10 mouse cellular contexts compared by ENCODE assay signal in the genomic region with DNA sequence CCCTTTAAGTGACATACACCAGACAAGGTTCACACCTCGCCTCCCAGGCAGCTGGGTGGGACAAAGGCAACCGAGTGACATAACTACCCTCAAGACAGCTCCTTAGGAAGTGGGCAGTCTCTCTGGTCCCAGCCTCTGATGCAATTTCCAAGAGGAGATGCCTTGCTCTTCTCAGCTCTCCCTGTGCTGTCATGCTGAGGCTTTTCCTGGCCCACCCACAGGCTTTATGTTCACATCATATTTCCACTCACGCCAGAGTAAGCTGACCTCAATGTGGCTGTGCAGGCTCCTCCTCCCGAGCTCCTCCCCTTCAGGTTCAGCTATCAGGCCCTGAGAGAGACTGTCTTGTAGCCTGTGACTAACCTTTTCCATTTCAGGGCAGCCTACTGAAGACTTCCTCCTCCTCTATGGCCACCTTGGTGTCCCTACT. TPM values are rescaled to one million over a fixed set of nuclear protein-coding genes. Genes with fewer than 3 reads are reported as not detected.
DNase-seq lines count a peak whose midpoint lies in the region; ATAC-seq lines count a peak whose summit lies in the region.
"Had no signal": no experiment of that assay in that cellular context is flagged by ENCODE, and none has a peak within 500 bp of the region (broad histone marks: within the 10 kb centered on the region; RNA-seq: fewer than 3 reads in every experiment).

No protein-coding gene starts in this region.

- intact Hi-C loops in heart, postnatal 14 days (cut with DNase I) = no loop called here

- peaks cover 22% of the 10 kb centered on the region for H3K36me3 ChIP-seq in heart, embryonic 15.5 days
- peaks cover 31% of the 10 kb centered on the region for H3K36me3 ChIP-seq in midbrain, embryonic 13.5 days
- H3K36me3 ChIP-seq in midbrain, embryonic 15.5 days (replicated peaks) = peaks cover 9% of the 10 kb centered on the region

- H3K4me1 ChIP-seq in heart, embryonic 15.5 days (replicated peaks) = peaks cover 73% of the 10 kb centered on the region
- H3K4me1 ChIP-seq in midbrain, embryonic 13.5 days (replicated peaks) = peaks cover 49% of the 10 kb centered on the region
- H3K4me1 ChIP-seq in midbrain, embryonic 15.5 days = peaks cover 35% of the 10 kb centered on the region

- no peak overlapping the region for H3K9ac ChIP-seq in heart, embryonic 15.5 days
- no peak overlapping the region for H3K9ac ChIP-seq in midbrain, embryonic 13.5 days (replicated peaks)
- H3K9ac ChIP-seq in midbrain, embryonic 15.5 days = no peak overlapping the region
- H3K9ac ChIP-seq: neural tube, embryonic 12.5 days had no signal

- H3K27ac ChIP-seq in heart, embryonic 15.5 days = peak overlapping the region; percentile 8
- peak overlapping the region; percentile 56; the same call in 1 of the 2 replicates for H3K27ac ChIP-seq in midbrain, embryonic 13.5 days
- no peak overlapping the region for H3K27ac ChIP-seq in midbrain, embryonic 15.5 days
- H3K27ac ChIP-seq: neural tube, embryonic 12.5 days had no signal

- H3K9me3 ChIP-seq in heart, embryonic 15.5 days (replicated peaks) = no peaks in the 10 kb centered on the region
- no peaks in the 10 kb centered on the region for H3K9me3 ChIP-seq in midbrain, embryonic 13.5 days
- no peaks in the 10 kb centered on the region for H3K9me3 ChIP-seq in midbrain, embryonic 15.5 days
- H3K9me3 ChIP-seq: neural tube, embryonic 12.5 days had no signal

- ATAC-seq in heart, embryonic 15.5 days (replicated peaks; ENCODE audit: insufficient number of reproducible peaks, insufficient read depth, low FRiP score, low read depth) = no peak
- ATAC-seq in midbrain, embryonic 13.5 days = no peak
- no peak for ATAC-seq in midbrain, embryonic 15.5 days (replicated peaks)

- DNase-seq in heart, postnatal 14 days = no peak
- peak; percentile 19 for DNase-seq in c-Kit-positive CD71-negative TER-119-negative erythroid progenitor cells, embryonic 14.5 days (ENCODE audit: low read depth)
- DNase-seq in retina, postnatal 1 day = peak; percentile 85
- DNase-seq in ovary, postnatal 10 days (ENCODE audit: low spot score) = no peak

- 36% methylated on average over 4 of the region's 4 CpGs for WGBS in heart, embryonic 15.5 days
- WGBS in midbrain, embryonic 13.5 days = 85% methylated on average over 4 of the region's 4 CpGs
- WGBS in midbrain, embryonic 15.5 days = 71% methylated on average over 4 of the region's 4 CpGs

- no peak overlapping the region for H3K4me2 ChIP-seq in heart, embryonic 15.5 days
- no peak overlapping the region for H3K4me2 ChIP-seq in midbrain, embryonic 13.5 days (replicated peaks)
- H3K4me2 ChIP-seq in midbrain, embryonic 15.5 days = no peak overlapping the region
- H3K4me2 ChIP-seq: neural tube, embryonic 12.5 days had no signal

- no peaks in the 10 kb centered on the region for H3K27me3 ChIP-seq in heart, embryonic 15.5 days
- no peaks in the 10 kb centered on the region for H3K27me3 ChIP-seq in midbrain, embryonic 13.5 days
- no peaks in the 10 kb centered on the region for H3K27me3 ChIP-seq in midbrain, embryonic 15.5 days (replicated peaks)
- H3K27me3 ChIP-seq: neural tube, embryonic 12.5 days had no signal

- H3K4me3 ChIP-seq in heart, embryonic 15.5 days = no peak overlapping the region
- no peak overlapping the region for H3K4me3 ChIP-seq in midbrain, embryonic 13.5 days (replicated peaks)
- H3K4me3 ChIP-seq in midbrain, embryonic 15.5 days = no peak overlapping the region
- H3K4me3 ChIP-seq: neural tube, embryonic 12.5 days had no signal

RNA-seq across cellular contexts. Expression of gene Bcar1, which starts 23.5 kb away (rescaled TPM):
- polyA plus RNA-seq in heart, embryonic 15.5 days (2015; fragmentation: Nextera tagmentation; extraction: Ambion mirVana) = 40.1 and 45.3 TPM in 2 replicates
- total RNA-seq in heart, postnatal 14 days (2021) = 10 to 100 TPM; 27.1 to 35.7 TPM
- polyA plus RNA-seq in midbrain, embryonic 13.5 days (2015; fragmentation: Nextera tagmentation; extraction: Ambion mirVana) = 48.7 and 55.0 TPM in 2 replicates
- 51.9 and 55.8 TPM in 2 replicates for polyA plus RNA-seq in midbrain, embryonic 15.5 days (2015; fragmentation: Nextera tagmentation; extraction: Ambion mirVana)
- total RNA-seq: hematopoietic stem cell, adult 5-6 weeks had no signal

RNA-seq across cellular contexts. Expression of gene Ctrb1, which starts 29.3 kb away (rescaled TPM):
- polyA plus RNA-seq in heart, embryonic 15.5 days (2015; fragmentation: Nextera tagmentation; extraction: Ambion mirVana) = 0.43 and 2.9 TPM in 2 replicates
- total RNA-seq in heart, postnatal 14 days (2021) = not detected
- 1.6 and 2.2 TPM in 2 replicates for polyA plus RNA-seq in midbrain, embryonic 13.5 days (2015; fragmentation: Nextera tagmentation; extraction: Ambion mirVana)
- polyA plus RNA-seq in midbrain, embryonic 15.5 days (2015; fragmentation: Nextera tagmentation; extraction: Ambion mirVana) = 2.5 TPM in 1 of 2 replicates, not detected in the other
- total RNA-seq: hematopoietic stem cell, adult 5-6 weeks; layer of hippocampus, adult 8-10 months had no signal
- polyA plus RNA-seq: neural tube, embryonic 12.5 days had no signal

Comparison
In these comparisons a context has a peak if more than half of its experiments do, and no peak if none do; other contexts are left out.
1. DNase-seq: peak in c-Kit-positive CD71-negative TER-119-negative erythroid progenitor cells, embryonic 14.5 days (single experiment) and retina, postnatal 1 day (single experiment); none in heart, postnatal 14 days (0 of 2) and ovary, postnatal 10 days (single experiment).